Mouse (Mus musculus) cerebellum, adult 2 months (tissue): ENCODE results near the gene Enpp1.

Experiments
- CTCF ChIP-seq: fragments of 200-500 bp; IDR thresholded peaks from 2 replicates; pipeline ENCODE4 v1.5.1; 2011; ENCODE audit warnings: low read depth, mild to moderate bottlenecking, control low read depth, low read length, moderate library complexity, borderline replicate concordance; ENCODE audit not compliant: insufficient read depth
- POLR2A ChIP-seq: fragments of 200-500 bp; IDR thresholded peaks from 2 replicates; pipeline ENCODE4 v1.6.1; 2011; ENCODE audit warnings: low read length, control low read depth, borderline replicate concordance; ENCODE audit not compliant: insufficient read depth

DNA sequence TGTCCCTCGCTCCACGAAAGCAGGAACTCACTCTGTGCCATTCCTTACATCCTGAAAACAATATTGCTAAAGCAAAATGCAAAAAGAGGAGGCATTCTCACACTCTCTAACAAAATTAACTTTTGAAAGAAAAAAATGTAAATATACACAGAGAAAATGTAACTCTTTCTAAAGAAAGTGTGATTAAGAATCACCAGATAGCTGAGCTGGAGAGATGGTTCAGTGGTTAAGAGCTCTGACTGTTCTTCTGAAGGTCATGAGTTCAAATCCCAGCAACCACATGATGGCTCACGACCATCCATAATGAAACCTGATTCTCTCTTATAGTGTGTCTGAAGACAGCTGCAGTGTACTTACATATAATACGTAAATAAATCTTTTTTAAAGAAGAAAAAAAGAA lies 7.4 kb upstream of the Enpp1 start:
- no peak for TF ChIP-seq CTCF
- TF ChIP-seq POLR2A: no peak
